Mouse (Mus musculus) intestine, embryonic 15.5 days (tissue): ENCODE measurements around the gene Zfp101. TPM values are rescaled to one million over a fixed set of nuclear protein-coding genes. Genes with fewer than 3 reads are reported as not detected.

Experiments used
- ATAC-seq: fragments of 200-750 bp; cut with Nextera tagmentation; 2 replicates; pipeline ENCODE4 v1.8.0; 2017; ENCODE audit warnings: moderate TSS enrichment, moderate library complexity
- H3K27ac ChIP-seq: fragments of 300-500 bp; sonication (generic); 2 replicates; pipeline ENCODE4 v1.5.1; 2015; ENCODE audit warnings: mild to moderate bottlenecking, inconsistent platforms
- H3K27me3 ChIP-seq: fragments of 300-500 bp; sonication (generic); replicated peaks from 2 replicates; pipeline ENCODE4 v1.6.1; 2015; ENCODE audit warnings: inconsistent platforms
- H3K36me3 ChIP-seq: fragments of 300-500 bp; sonication (generic); 2 replicates; pipeline ENCODE4 v1.6.1; 2015; ENCODE audit warnings: inconsistent platforms
- H3K4me1 ChIP-seq: fragments of 300-500 bp; sonication (generic); replicated peaks from 2 replicates; pipeline ENCODE4 v1.6.1; 2015; ENCODE audit warnings: inconsistent platforms
- H3K4me2 ChIP-seq: fragments of 300-500 bp; sonication (generic); replicated peaks from 2 replicates; pipeline ENCODE4 v1.6.1; 2015; ENCODE audit warnings: mild to moderate bottlenecking, inconsistent platforms
- H3K4me3 ChIP-seq: fragments of 300-500 bp; sonication (generic); replicated peaks from 2 replicates; pipeline ENCODE4 v1.5.1; 2015; ENCODE audit warnings: inconsistent platforms
- H3K9ac ChIP-seq: fragments of 300-500 bp; sonication (generic); 2 replicates; pipeline ENCODE4 v1.6.1; 2015; ENCODE audit warnings: inconsistent platforms
- H3K9me3 ChIP-seq: fragments of 300-500 bp; sonication (generic); 2 replicates; pipeline ENCODE4 v1.6.1; 2016; ENCODE audit warnings: inconsistent platforms
- WGBS: fragments of 180-500 bp; shearing (Covaris S2); methylation state at CpG from one replicate; pipeline ENCODE4 v1.1.7; 2015; 5-methylcytosine and 5-hydroxymethylcytosine counted together
- polyA plus RNA-seq: library from polyadenylated mRNA; unstranded; fragments of >200 nt; fragmentation: Nextera tagmentation; extraction: Ambion mirVana; gene quantifications from 2 replicates; pipeline ENCODE4 v1.2.1, GENCODE M21; 2015

Gene Zfp101
- polyA plus RNA-seq, result 11.3 and 13.1 TPM in 2 replicates

- WGBS, result under 1% methylated on average over 44 of the region's 44 CpGs
- peak; percentile 100 for ATAC-seq
Measured at GRCm38 (mm10) chr17:33394182-33395034, at the start of gene Zfp101. TSS of gene Zfp101 (minus strand) at chr17:33394641.

GRCm38 (mm10) chr17:33441159-33441558, 46.7 kb upstream of the Zfp101 start:
- ATAC-seq, result no peak
- no peak overlapping the region for H3K27ac ChIP-seq
- H3K4me1 ChIP-seq, result no peaks in the 10 kb centered on the region
- H3K4me3 ChIP-seq, result no peak overlapping the region
- H3K9ac ChIP-seq, result no peak overlapping the region
- no peaks in the 10 kb centered on the region for H3K27me3 ChIP-seq
- H3K9me3 ChIP-seq, result no peaks in the 10 kb centered on the region
- H3K36me3 ChIP-seq, result no peaks in the 10 kb centered on the region
- H3K4me2 ChIP-seq, result no peak overlapping the region

More at GRCm38 (mm10) chr17:33394182-33395034, at the start of gene Zfp101:
- no peaks in the 10 kb centered on the region for H3K27me3 ChIP-seq
- peak within 1 kb of the TSS; percentile 81 for H3K4me3 ChIP-seq
- H3K4me2 ChIP-seq, result peak within 1 kb of the TSS; percentile 60
- H3K27ac ChIP-seq, result peak within 1 kb of the TSS; percentile 54; the same call in 1 of the 2 replicates
- no peaks in the 10 kb centered on the region for H3K9me3 ChIP-seq
- no peaks in the 10 kb centered on the region for H3K36me3 ChIP-seq
- peaks cover 8% of the 10 kb centered on the region; the same call in 1 of the 2 replicates for H3K4me1 ChIP-seq
- peak within 1 kb of the TSS; percentile 81 for H3K9ac ChIP-seq

DNA sequence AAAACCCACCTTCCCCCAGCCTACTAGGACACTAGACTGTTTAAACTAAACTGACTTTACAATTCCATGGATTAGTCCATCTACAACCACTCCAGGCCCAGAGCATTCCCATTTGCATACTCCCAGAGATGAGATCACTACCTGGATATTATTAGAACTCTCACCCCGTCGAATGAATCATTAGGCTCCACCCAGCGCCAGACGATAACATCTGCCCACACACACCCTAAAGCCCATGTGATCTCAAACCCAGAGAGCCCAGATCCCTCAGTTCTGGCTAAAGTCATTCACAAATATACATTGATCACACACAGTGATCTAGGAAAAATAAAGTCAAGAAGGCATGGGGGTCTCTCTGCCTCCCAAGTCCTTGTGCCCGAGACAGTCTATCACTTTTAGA, 45.5 kb upstream of the Zfp101 start:
- H3K9ac ChIP-seq, result no peak overlapping the region
- no peak overlapping the region for H3K4me3 ChIP-seq
- H3K27me3 ChIP-seq, result no peaks in the 10 kb centered on the region
- WGBS, result 43% methylated on average over 5 of the region's 5 CpGs
- H3K4me1 ChIP-seq, result no peaks in the 10 kb centered on the region
- H3K36me3 ChIP-seq, result no peaks in the 10 kb centered on the region
- no peak overlapping the region for H3K27ac ChIP-seq
- no peak overlapping the region for H3K4me2 ChIP-seq
- ATAC-seq, result no peak
- no peaks in the 10 kb centered on the region for H3K9me3 ChIP-seq

- Histone ChIP-seq H3K4me1 (no peaks in the 10 kb centered on the region), H3K4me3 (no peak overlapping the region), H3K4me2 (no peak overlapping the region), H3K27ac (no peak overlapping the region), H3K9me3 (no peaks in the 10 kb centered on the region), H3K36me3 (no peaks in the 10 kb centered on the region), H3K9ac (no peak overlapping the region), H3K27me3 (no peaks in the 10 kb centered on the region)
- WGBS, result 72% methylated on average over 1 of the region's 1 CpGs
- ATAC-seq, result no peak
Measured at GRCm38 (mm10) chr17:33439148-33439547, 44.7 kb upstream of the Zfp101 start.

GRCm38 (mm10) chr17:33432019-33432946, 37.8 kb upstream of the Zfp101 start, which contains the start of gene Actl9:
TSS of gene Actl9 (plus strand) at chr17:33432896.
- H3K9ac ChIP-seq, result no peak within 1 kb of the TSS
- no peaks in the 10 kb centered on the region for H3K9me3 ChIP-seq
- H3K4me3 ChIP-seq, result no peak within 1 kb of the TSS
- H3K36me3 ChIP-seq, result no peaks in the 10 kb centered on the region
- H3K27ac ChIP-seq, result no peak within 1 kb of the TSS
- H3K4me1 ChIP-seq, result no peaks in the 10 kb centered on the region
- H3K4me2 ChIP-seq, result no peak within 1 kb of the TSS
- ATAC-seq, result no peak
- WGBS, result 85% methylated on average over 3 of the region's 3 CpGs
- H3K27me3 ChIP-seq, result no peaks in the 10 kb centered on the region

DNA sequence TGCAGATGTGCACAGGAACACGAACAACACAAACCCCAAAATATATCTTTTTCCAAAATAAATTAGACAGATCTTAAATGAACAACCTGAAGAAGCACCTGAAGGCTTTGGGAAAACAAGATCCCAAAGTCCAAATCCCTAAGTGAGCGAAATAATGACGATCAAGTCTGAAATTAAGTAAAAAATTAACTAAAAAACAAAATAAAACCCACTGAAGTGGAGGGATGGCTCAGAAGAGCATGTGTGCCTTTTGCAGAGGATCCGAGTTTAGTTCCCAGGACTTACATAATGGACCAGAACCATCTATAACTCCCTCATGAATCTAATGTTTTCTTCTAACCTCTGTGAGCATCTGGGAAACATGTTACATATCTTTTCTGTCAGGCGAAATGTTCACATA, 2.2 kb downstream of the Zfp101 start:
- no peak overlapping the region for H3K9ac ChIP-seq
- no peak overlapping the region for H3K4me2 ChIP-seq
- no peak overlapping the region for H3K27ac ChIP-seq
- no peaks in the 10 kb centered on the region for H3K36me3 ChIP-seq
- no peak overlapping the region for H3K4me3 ChIP-seq
- WGBS, result 92% methylated on average over 5 of the region's 5 CpGs
- no peaks in the 10 kb centered on the region for H3K9me3 ChIP-seq
- no peaks in the 10 kb centered on the region for H3K27me3 ChIP-seq
- H3K4me1 ChIP-seq, result peaks cover 8% of the 10 kb centered on the region; the same call in 1 of the 2 replicates
- ATAC-seq, result no peak

GRCm38 (mm10) chr17:33385705-33386104, 8.7 kb downstream of the Zfp101 start:
- Histone ChIP-seq H3K4me1 (no peaks in the 10 kb centered on the region), H3K36me3 (peaks cover 19% of the 10 kb centered on the region), H3K27ac (no peak overlapping the region), H3K4me3 (no peak overlapping the region), H3K4me2 (no peak overlapping the region), H3K9ac (no peak overlapping the region), H3K9me3 (no peaks in the 10 kb centered on the region), H3K27me3 (no peaks in the 10 kb centered on the region)
- no peak for ATAC-seq

- no peaks in the 10 kb centered on the region for H3K9me3 ChIP-seq
- 83% methylated on average over 3 of the region's 3 CpGs for WGBS
- H3K36me3 ChIP-seq, result no peaks in the 10 kb centered on the region
Measured at GRCm38 (mm10) chr17:33372795-33373194, 21.6 kb downstream of the Zfp101 start.

GRCm38 (mm10) chr17:33358411-33359384, 35.7 kb downstream of the Zfp101 start, which contains the start of gene Zfp81:
TSS of gene Zfp81 (minus strand) at chr17:33358878.
- H3K36me3 ChIP-seq, result no peaks in the 10 kb centered on the region
- no peaks in the 10 kb centered on the region for H3K4me1 ChIP-seq
- H3K4me3 ChIP-seq, result peak within 1 kb of the TSS; percentile 77
- WGBS, result 4% methylated on average over 47 of the region's 47 CpGs
- H3K27me3 ChIP-seq, result no peaks in the 10 kb centered on the region
- no peaks in the 10 kb centered on the region for H3K9me3 ChIP-seq
- peak within 1 kb of the TSS; percentile 78 for H3K4me2 ChIP-seq
- H3K27ac ChIP-seq, result peak within 1 kb of the TSS; percentile 85
- peak within 1 kb of the TSS; percentile 78 for H3K9ac ChIP-seq
- ATAC-seq, result peak; percentile 100

More at GRCm38 (mm10) chr17:33372795-33373194, 21.6 kb downstream of the Zfp101 start:
- no peak for ATAC-seq
- Histone ChIP-seq H3K27ac (no peak overlapping the region), H3K4me3 (no peak overlapping the region), H3K4me1 (no peaks in the 10 kb centered on the region), H3K4me2 (no peak overlapping the region), H3K27me3 (no peaks in the 10 kb centered on the region), H3K9ac (no peak overlapping the region)

GRCm38 (mm10) chr17:33352981-33353380, 41.5 kb downstream of the Zfp101 start:
- no peak overlapping the region for H3K4me2 ChIP-seq
- H3K9me3 ChIP-seq, result no peaks in the 10 kb centered on the region; the same call in 1 of the 2 replicates
- H3K9ac ChIP-seq, result no peak overlapping the region
- no peak overlapping the region for H3K4me3 ChIP-seq
- H3K27me3 ChIP-seq, result no peaks in the 10 kb centered on the region
- ATAC-seq, result no peak
- no peaks in the 10 kb centered on the region for H3K4me1 ChIP-seq
- no peaks in the 10 kb centered on the region for H3K36me3 ChIP-seq
- H3K27ac ChIP-seq, result no peak overlapping the region
- WGBS, result 95% methylated on average over 1 of the region's 1 CpGs
